Mouse (Mus musculus) liver, postnatal 0 days (tissue): ENCODE data around the gene Pigv. TPM values are rescaled to one million over a fixed set of nuclear protein-coding genes. Genes with fewer than 3 reads are reported as not detected.
"Not testable (repeated sequence)": the region's sequence is repeated elsewhere in the genome, so short reads cannot be mapped to it uniquely, and the experiment has no call there.

ENCODE experiments used
- ATAC-seq: fragments of 200-750 bp; cut with Nextera tagmentation; 2 replicates; pipeline ENCODE4 v1.8.0; 2017; ENCODE audit warnings: mild to moderate bottlenecking, moderate library complexity
- DNase-seq: peaks from one replicate; pipeline ENCODE4 v3.0.0-alpha.2; 2016
- H3K27ac ChIP-seq: fragments of 300-500 bp; sonication (generic); 2 replicates; pipeline ENCODE4 v1.5.1; 2014; ENCODE audit warnings: antibody characterized with exemption, moderate library complexity, mild to moderate bottlenecking, low read depth
- H3K27me3 ChIP-seq: fragments of 300-500 bp; sonication (generic); 2 replicates; pipeline ENCODE4 v1.6.1; 2014; ENCODE audit warnings: low read length, control low read depth, mixed read lengths; ENCODE audit not compliant: insufficient read depth
- H3K36me3 ChIP-seq: fragments of 300-500 bp; sonication (generic); replicated peaks from 2 replicates; pipeline ENCODE4 v1.6.1; 2014; ENCODE audit warnings: mild to moderate bottlenecking, control low read depth, low read length, moderate library complexity, mixed read lengths; ENCODE audit not compliant: insufficient read depth
- H3K4me1 ChIP-seq: fragments of 300-500 bp; sonication (generic); 2 replicates; pipeline ENCODE4 v1.6.1; 2014; ENCODE audit warnings: antibody characterized with exemption, mild to moderate bottlenecking, control low read depth; ENCODE audit not compliant: insufficient read depth
- H3K4me2 ChIP-seq: fragments of 300-500 bp; sonication (generic); 2 replicates; pipeline ENCODE4 v1.6.1; 2014; ENCODE audit warnings: low read depth, mild to moderate bottlenecking, low read length, moderate library complexity, mixed read lengths
- H3K4me3 ChIP-seq: fragments of 300-500 bp; sonication (generic); 2 replicates; pipeline ENCODE4 v1.5.1; 2014; ENCODE audit warnings: low read depth, low read length
- H3K9ac ChIP-seq: fragments of 300-500 bp; sonication (generic); replicated peaks from 2 replicates; pipeline ENCODE4 v1.6.1; 2014; ENCODE audit warnings: mild to moderate bottlenecking, moderate library complexity
- H3K9me3 ChIP-seq: fragments of 300-500 bp; sonication (generic); 2 replicates; pipeline ENCODE4 v1.6.1; 2016; ENCODE audit warnings: mild to moderate bottlenecking, control low read depth, low read length, mixed read lengths
- CTCF ChIP-seq: sonication (generic); IDR thresholded peaks from 2 replicates; pipeline ENCODE4 v1.5.1; 2016; ENCODE audit warnings: antibody characterized with exemption, low read depth
- EP300 ChIP-seq: IDR thresholded peaks from 2 replicates; pipeline ENCODE4 v1.6.1; 2016; ENCODE audit warnings: antibody characterized with exemption, low read depth, mild to moderate bottlenecking
- WGBS: fragments of 180-500 bp; shearing (Covaris S2); extraction: QIAGEN DNeasy Blood & Tissue Kit; methylation state at CpG from one replicate; pipeline ENCODE4 v1.1.7; 2014; ENCODE audit not compliant: insufficient replicate concordance; 5-methylcytosine and 5-hydroxymethylcytosine counted together
- polyA plus RNA-seq: library from polyadenylated mRNA; unstranded; fragments of >200 nt; fragmentation: Nextera tagmentation; extraction: Ambion mirVana; gene quantifications from 2 replicates; pipeline ENCODE4 v1.2.1, GENCODE M21; 2015

The Pigv gene
- polyA plus RNA-seq, 1 experiment from 2014 or later, result 5.9 TPM

DNA sequence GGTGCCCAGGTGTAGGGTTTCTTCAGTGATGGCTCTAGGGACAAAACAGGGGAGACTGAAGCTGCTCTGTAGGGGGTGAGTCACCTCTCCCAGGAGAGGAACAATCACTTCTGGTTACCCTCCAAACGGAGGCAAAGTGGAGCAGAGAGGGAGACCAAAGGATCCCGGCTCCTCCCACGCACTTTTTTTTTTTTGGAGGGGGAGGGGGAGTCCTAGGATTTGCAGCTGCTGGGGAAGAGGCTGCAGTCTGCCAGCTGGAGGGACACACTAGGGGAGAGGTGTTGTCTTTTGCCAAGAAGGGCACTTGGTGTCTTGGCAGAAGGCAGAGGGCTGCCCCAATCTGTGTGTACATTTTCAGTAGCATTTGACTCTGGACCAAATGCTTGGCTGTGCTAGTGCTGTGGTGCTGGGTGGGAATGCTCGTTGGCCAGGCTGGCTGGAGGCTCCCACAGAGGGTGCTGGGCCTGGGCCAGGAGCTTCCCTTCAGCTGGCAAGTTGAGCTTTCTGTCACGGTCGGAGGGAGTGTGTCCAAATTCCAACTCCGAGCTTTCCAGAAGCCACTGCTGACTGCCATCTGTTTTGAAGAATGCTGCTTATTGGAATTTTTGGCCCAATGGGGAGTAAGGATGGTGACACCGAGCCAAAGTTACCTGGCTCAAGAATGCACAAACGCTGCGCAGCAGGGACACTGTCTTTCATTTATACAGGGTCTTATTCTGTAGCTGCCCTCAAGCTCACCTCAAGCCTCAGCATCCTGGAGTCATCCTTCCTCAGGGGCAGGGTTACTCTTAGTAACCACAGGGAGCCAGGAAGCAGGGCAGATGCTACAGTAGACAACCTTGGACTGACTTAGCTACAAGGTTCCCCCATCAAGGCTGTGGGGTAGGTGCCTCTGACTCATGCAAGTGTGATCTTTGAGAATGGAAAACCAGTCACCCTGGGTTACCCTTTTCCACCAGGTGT, 12.0 kb downstream of the Pigv start:
- Histone ChIP-seq H3K27ac (peak overlapping the region; percentile 95), H3K4me2 (peak overlapping the region; percentile 64), H3K9ac (peak overlapping the region; percentile 63), H3K36me3 (peaks cover 10% of the 10 kb centered on the region; the same call in 1 of the 2 replicates), H3K9me3 (no peaks in the 10 kb centered on the region), H3K4me3 (peak overlapping the region; percentile 26), H3K27me3 (no peaks in the 10 kb centered on the region), H3K4me1 (peaks cover 29% of the 10 kb centered on the region)
- peak; percentile 52 for DNase-seq
- 30% methylated on average over 10 of the region's 10 CpGs for WGBS
- TF ChIP-seq EP300, result no peak
- TF ChIP-seq CTCF, result no peak
- peak; percentile 50 for ATAC-seq

DNA sequence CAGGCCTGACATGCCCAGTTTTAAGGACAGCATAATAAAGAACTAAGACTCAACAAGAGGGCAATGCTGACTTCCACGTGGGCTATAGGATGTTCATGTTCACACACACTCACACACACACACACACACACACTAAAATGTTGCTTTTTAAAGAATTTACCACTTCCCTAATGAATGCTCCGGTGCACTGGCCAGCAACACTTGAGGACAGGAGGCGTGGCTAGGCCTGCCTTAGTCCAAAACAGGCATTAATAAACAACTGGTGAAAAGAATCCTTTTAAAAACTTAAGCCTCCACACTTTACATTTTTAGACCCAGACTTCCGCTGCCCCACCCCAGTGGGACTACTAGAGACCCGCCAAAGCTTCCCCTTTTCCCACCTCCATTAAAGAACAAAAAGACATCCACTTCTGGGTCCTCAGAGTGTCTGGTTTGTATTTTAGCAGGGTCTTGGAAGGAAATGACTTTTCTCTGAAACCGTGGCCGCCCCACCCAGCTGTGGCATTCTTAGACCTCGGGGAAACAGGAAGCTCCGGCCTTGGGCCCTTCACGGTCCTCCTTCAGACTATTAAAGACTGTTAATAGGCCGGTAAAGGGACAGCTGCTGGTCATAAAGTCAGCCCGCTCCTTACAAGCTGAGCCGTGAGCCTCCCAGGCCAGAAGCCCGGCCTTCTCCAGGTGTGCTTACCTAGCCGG, 12.8 kb downstream of the Pigv start:
- DNase-seq (peak; percentile 65), ATAC-seq (peak; percentile 64)
- Histone ChIP-seq H3K27me3 (no peaks in the 10 kb centered on the region), H3K9ac (peak overlapping the region; percentile 63), H3K4me2 (peak overlapping the region; percentile 64), H3K9me3 (no peaks in the 10 kb centered on the region), H3K4me1 (peaks cover 27% of the 10 kb centered on the region), H3K4me3 (peak overlapping the region; percentile 26), H3K36me3 (peaks cover 10% of the 10 kb centered on the region; the same call in 1 of the 2 replicates), H3K27ac (peak overlapping the region; percentile 95)
- WGBS, result 15% methylated on average over 15 of the region's 15 CpGs
- TF ChIP-seq CTCF (no peak), EP300 (no peak)

DNA sequence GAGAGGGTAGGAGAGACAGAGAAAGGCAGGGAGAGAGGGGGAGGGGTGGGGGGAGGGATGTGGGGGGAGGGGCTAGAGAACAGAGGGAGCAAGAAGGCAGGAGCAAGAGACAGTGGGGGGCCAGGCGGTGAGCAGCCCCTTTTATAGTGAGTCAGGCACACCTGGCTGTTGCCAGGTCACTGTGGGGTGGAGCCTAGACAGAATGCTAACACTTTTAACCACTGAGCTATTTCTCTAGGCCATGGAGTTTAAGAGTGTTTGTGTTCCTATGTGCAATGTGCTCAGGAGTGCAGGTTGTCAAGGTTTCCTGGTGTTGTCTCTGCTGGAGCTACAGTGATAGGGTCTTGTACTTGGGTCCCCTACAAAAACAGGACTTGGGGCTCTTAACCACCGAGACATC, 13.7 kb downstream of the Pigv start:
- no peak for DNase-seq
- peaks cover 27% of the 10 kb centered on the region for H3K4me1 ChIP-seq
- no peak overlapping the region for H3K4me3 ChIP-seq
- ATAC-seq, result no peak
- no peaks in the 10 kb centered on the region for H3K9me3 ChIP-seq
- WGBS, result 35% methylated on average over 2 of the region's 2 CpGs
- H3K27ac ChIP-seq, result peak overlapping the region; percentile 95
- H3K4me2 ChIP-seq, result peak overlapping the region; percentile 64; the same call in 1 of the 2 replicates
- no peaks in the 10 kb centered on the region for H3K27me3 ChIP-seq
- no peak for TF ChIP-seq EP300
- TF ChIP-seq CTCF, result no peak
- peaks cover 10% of the 10 kb centered on the region; the same call in 1 of the 2 replicates for H3K36me3 ChIP-seq
- H3K9ac ChIP-seq, result no peak overlapping the region

DNA sequence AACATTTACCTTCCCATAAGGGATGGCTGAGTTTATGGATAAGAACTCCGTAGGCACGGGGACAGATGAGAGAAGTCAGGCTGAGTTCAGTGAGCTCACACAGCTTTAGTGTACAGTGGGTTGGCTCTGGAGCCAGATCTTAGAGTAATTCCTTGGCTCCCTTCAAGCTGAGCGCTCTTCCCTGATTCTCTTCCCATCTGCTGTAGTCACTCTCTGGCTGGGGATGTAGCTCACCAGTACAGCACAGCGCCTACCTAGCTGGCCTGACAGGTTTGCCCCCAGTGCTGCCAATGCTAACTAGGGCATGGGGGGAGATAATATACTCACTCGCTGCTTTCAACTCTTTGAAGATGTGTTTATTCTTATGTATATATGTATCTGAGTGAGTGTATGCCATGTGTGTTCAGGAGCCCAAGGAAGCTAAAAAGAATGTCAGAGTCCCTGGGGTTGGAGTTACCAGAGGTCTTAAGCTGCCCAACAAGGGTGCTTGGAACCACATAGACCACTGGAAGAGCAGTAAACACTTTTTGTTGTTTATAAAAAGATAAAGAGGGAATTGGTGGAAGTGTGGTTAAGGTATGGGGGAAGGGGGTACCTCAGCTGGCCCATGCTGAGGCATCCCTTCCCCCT, 14.5 kb downstream of the Pigv start:
- Histone ChIP-seq H3K9me3 (no peaks in the 10 kb centered on the region), H3K4me2 (no peak overlapping the region), H3K27ac (0 out of 2 replicates have a peak overlapping the region, but pooled peaks have one; percentile 3), H3K36me3 (peaks cover 10% of the 10 kb centered on the region; the same call in 1 of the 2 replicates), H3K4me1 (peaks cover 27% of the 10 kb centered on the region), H3K27me3 (no peaks in the 10 kb centered on the region), H3K4me3 (no peak overlapping the region), H3K9ac (no peak overlapping the region)
- DNase-seq (no peak), ATAC-seq (no peak)
- 76% methylated on average over 5 of the region's 5 CpGs for WGBS
- no peak for TF ChIP-seq CTCF
- TF ChIP-seq EP300, result no peak

DNA sequence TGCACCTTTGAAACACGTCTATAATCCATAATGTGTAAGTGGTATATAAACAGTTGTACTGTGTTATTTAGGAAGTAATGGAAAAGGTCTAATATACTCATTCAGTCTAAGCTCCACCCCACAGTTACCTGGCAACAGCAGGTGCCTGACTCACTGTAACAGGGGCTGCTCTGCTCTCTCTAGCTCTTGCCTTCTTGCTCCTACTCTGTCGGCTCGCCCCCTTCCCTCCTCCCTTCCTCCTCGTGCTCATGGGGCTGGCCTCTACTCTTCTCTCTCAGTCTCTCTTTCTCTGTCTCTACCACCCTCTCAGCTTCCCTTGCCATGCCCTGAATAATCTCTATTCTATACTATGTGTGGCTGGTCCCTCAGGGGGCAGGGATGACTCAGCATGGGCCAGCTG, 15.4 kb downstream of the Pigv start:
- no peak overlapping the region for H3K4me3 ChIP-seq
- TF ChIP-seq CTCF (no peak), EP300 (no peak)

DNA sequence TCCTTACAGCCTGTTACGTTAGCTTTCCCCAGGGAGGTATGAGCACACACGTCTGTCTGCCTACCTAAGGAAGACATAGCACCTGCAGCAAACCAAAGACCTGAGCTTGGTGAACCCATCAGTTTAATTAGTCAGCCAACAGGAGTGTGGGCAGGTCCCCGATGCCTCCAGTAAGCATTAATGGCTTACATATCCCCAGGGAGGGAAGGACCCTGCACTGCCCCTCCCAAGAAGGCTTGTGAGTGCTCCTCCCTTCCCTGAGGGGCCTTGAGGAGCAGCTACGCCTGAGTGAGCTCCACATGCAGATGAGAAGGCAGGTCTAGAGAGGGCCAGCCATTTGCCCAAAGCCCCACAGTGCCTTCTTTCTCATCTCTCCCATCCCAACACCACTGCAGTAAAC, 16.2 kb downstream of the Pigv start:
- Histone ChIP-seq H3K9me3 (no peaks in the 10 kb centered on the region), H3K4me1 (peaks cover 23% of the 10 kb centered on the region), H3K4me3 (no peak overlapping the region), H3K27me3 (no peaks in the 10 kb centered on the region), H3K27ac (no peak overlapping the region), H3K36me3 (no peaks in the 10 kb centered on the region), H3K4me2 (no peak overlapping the region), H3K9ac (no peak overlapping the region)
- 57% methylated on average over 4 of the region's 4 CpGs for WGBS
- no peak for ATAC-seq
- TF ChIP-seq CTCF (no peak), EP300 (no peak)
- DNase-seq, result no peak

More for the DNA sequence above, 15.4 kb downstream of the Pigv start:
- peaks cover 23% of the 10 kb centered on the region for H3K4me1 ChIP-seq
- no peaks in the 10 kb centered on the region for H3K27me3 ChIP-seq
- H3K9me3 ChIP-seq, result no peaks in the 10 kb centered on the region
- peaks cover 3% of the 10 kb centered on the region; the same call in 1 of the 2 replicates for H3K36me3 ChIP-seq
- no peak overlapping the region for H3K4me2 ChIP-seq
- 36% methylated on average over 4 of the region's 4 CpGs for WGBS
- DNase-seq, result no peak
- H3K27ac ChIP-seq, result no peak overlapping the region
- ATAC-seq, result no peak
- no peak overlapping the region for H3K9ac ChIP-seq

DNA sequence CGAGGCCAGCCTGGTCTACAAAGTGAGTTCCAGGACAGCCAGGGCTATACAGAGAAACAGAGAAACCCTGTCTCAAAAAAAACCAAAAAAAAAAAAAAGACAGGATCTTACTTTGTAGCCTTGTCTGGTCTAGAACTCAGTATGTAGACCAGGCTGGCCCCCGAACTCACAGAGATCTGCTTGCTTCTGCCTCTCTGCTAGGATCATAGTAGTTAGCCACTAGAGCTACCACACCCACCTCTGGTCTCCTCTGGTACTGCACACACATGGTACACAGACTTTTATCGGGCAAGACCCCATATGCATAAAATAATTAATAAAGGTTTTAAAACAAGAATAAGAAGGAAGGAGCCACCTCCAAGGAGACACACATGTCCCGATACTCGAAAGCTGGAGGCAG, 18.4 kb downstream of the Pigv start:
- 90% methylated on average over 5 of the region's 5 CpGs for WGBS
- H3K4me2 ChIP-seq, H3K27ac ChIP-seq, DNase-seq, H3K4me3 ChIP-seq, H3K9me3 ChIP-seq, H3K4me1 ChIP-seq, H3K27me3 ChIP-seq, ATAC-seq, H3K36me3 ChIP-seq, H3K9ac ChIP-seq: not testable (repeated sequence)
